Mouse (Mus musculus) forebrain, postnatal 0 days (tissue): Measurements from ENCODE around the gene Aup1. TPM values are rescaled to one million over a fixed set of nuclear protein-coding genes. Genes with fewer than 3 reads are reported as not detected.

Experiments used
- ATAC-seq: fragments of 200-750 bp; cut with Nextera tagmentation; 2 replicates; pipeline ENCODE4 v1.8.0; 2017; ENCODE audit warnings: mild to moderate bottlenecking, moderate library complexity
- DNase-seq: peaks from one replicate; pipeline ENCODE4 v3.0.0-alpha.2; 2015
- H3K27ac ChIP-seq: fragments of 300-500 bp; sonication (generic); 2 replicates; pipeline ENCODE4 v1.5.1; 2014; ENCODE audit warnings: low read depth, mild to moderate bottlenecking, antibody characterized with exemption, low read length, moderate library complexity, mixed read lengths
- H3K27me3 ChIP-seq: fragments of 300-500 bp; sonication (generic); 2 replicates; pipeline ENCODE4 v1.6.1; 2014; ENCODE audit warnings: mild to moderate bottlenecking, low read length, mixed read lengths; ENCODE audit not compliant: insufficient read depth
- H3K36me3 ChIP-seq: fragments of 300-500 bp; sonication (generic); 2 replicates; pipeline ENCODE4 v1.6.1; 2014; ENCODE audit warnings: mild to moderate bottlenecking, moderate library complexity; ENCODE audit not compliant: insufficient read depth
- H3K4me1 ChIP-seq: fragments of 300-500 bp; sonication (generic); 2 replicates; pipeline ENCODE4 v1.6.1; 2014; ENCODE audit warnings: antibody characterized with exemption; ENCODE audit not compliant: insufficient read depth
- H3K4me2 ChIP-seq: fragments of 300-500 bp; sonication (generic); 2 replicates; pipeline ENCODE4 v1.6.1; 2014; ENCODE audit warnings: low read depth, mild to moderate bottlenecking, moderate library complexity
- H3K4me3 ChIP-seq: fragments of 300-500 bp; sonication (generic); 2 replicates; pipeline ENCODE4 v1.5.1; 2014; ENCODE audit warnings: low read depth, low read length, mixed read lengths
- H3K9ac ChIP-seq: fragments of 300-500 bp; sonication (generic); 2 replicates; pipeline ENCODE4 v1.6.1; 2014; ENCODE audit warnings: mild to moderate bottlenecking
- H3K9me3 ChIP-seq: fragments of 300-500 bp; sonication (generic); 2 replicates; pipeline ENCODE4 v1.6.1; 2016; ENCODE audit warnings: low read length
- CTCF ChIP-seq: sonication (generic); IDR thresholded peaks from 2 replicates; pipeline ENCODE4 v1.5.1; 2016; ENCODE audit warnings: antibody characterized with exemption, control low read depth, low read depth
- WGBS: fragments of 180-500 bp; shearing (Covaris S2); extraction: QIAGEN DNeasy Blood & Tissue Kit; methylation state at CpG from one replicate; pipeline ENCODE4 v1.1.7; 2014; 5-methylcytosine and 5-hydroxymethylcytosine counted together
- polyA plus RNA-seq: library from polyadenylated mRNA; unstranded; fragments of >200 nt; fragmentation: Nextera tagmentation; extraction: Ambion mirVana; gene quantifications from 2 replicates; pipeline ENCODE4 v1.2.1, GENCODE M21; 2015
- total RNA-seq: library from RNA; depleted of rRNA; stranded (reverse); fragments of >200 nt; gene quantifications from 2 replicates; pipeline ENCODE4 v1.2.3, GENCODE M21; 2014

Aup1 gene
- total and polyA plus RNA-seq, 2 experiments from 2014 or later = 129 to 146 TPM

- ATAC-seq (no peak), DNase-seq (no peak)
- Histone ChIP-seq H3K4me1 (no peaks in the 10 kb centered on the region), H3K4me3 (no peak overlapping the region), H3K27ac (no peak overlapping the region), H3K4me2 (peak overlapping the region; percentile 23; the same call in 1 of the 2 replicates), H3K27me3 (peaks cover 56% of the 10 kb centered on the region), H3K36me3 (no peaks in the 10 kb centered on the region), H3K9me3 (no peaks in the 10 kb centered on the region), H3K9ac (no peak overlapping the region)
- 1% methylated on average over 47 of the region's 47 CpGs for WGBS
- no peak for TF ChIP-seq CTCF
Observed at GRCm38 (mm10) chr6:83087205-83087925, 33.0 kb downstream of the Aup1 start.

GRCm38 (mm10) chr6:83087926-83088260 lies 33.6 kb downstream of the Aup1 start:
- no peaks in the 10 kb centered on the region for H3K9me3 ChIP-seq
- peak overlapping the region; percentile 23; the same call in 1 of the 2 replicates for H3K4me2 ChIP-seq
- H3K27ac ChIP-seq = no peak overlapping the region
- H3K9ac ChIP-seq = no peak overlapping the region
- H3K27me3 ChIP-seq = peaks cover 56% of the 10 kb centered on the region
- H3K4me3 ChIP-seq = no peak overlapping the region
- no peak for TF ChIP-seq CTCF
- no peaks in the 10 kb centered on the region for H3K4me1 ChIP-seq
- ATAC-seq (no peak), DNase-seq (no peak)
- 7% methylated on average over 9 of the region's 9 CpGs for WGBS
- H3K36me3 ChIP-seq = no peaks in the 10 kb centered on the region

GRCm38 (mm10) chr6:83092416-83093127 lies 38.3 kb downstream of the Aup1 start:
- no peaks in the 10 kb centered on the region for H3K36me3 ChIP-seq
- peaks cover 26% of the 10 kb centered on the region for H3K27me3 ChIP-seq
- H3K4me3 ChIP-seq = no peak overlapping the region
- H3K9me3 ChIP-seq = no peaks in the 10 kb centered on the region
- WGBS = 48% methylated on average over 6 of the region's 6 CpGs
- H3K27ac ChIP-seq = no peak overlapping the region
- TF ChIP-seq CTCF = no peak
- H3K4me2 ChIP-seq = no peak overlapping the region
- no peaks in the 10 kb centered on the region for H3K4me1 ChIP-seq
- DNase-seq (no peak), ATAC-seq (no peak)
- no peak overlapping the region for H3K9ac ChIP-seq

GRCm38 (mm10) chr6:83095968-83096367 lies 41.6 kb downstream of the Aup1 start:
- WGBS = 37% methylated on average over 6 of the region's 6 CpGs

GRCm38 (mm10) chr6:83098411-83098810 lies 44.1 kb downstream of the Aup1 start:
- no peak for TF ChIP-seq CTCF
- Histone ChIP-seq H3K4me3 (no peak overlapping the region), H3K27ac (no peak overlapping the region), H3K4me2 (no peak overlapping the region), H3K27me3 (no peaks in the 10 kb centered on the region), H3K4me1 (peaks cover 8% of the 10 kb centered on the region; the same call in 1 of the 2 replicates), H3K9ac (no peak overlapping the region), H3K36me3 (no peaks in the 10 kb centered on the region), H3K9me3 (no peaks in the 10 kb centered on the region)
- ATAC-seq = no peak
- WGBS = 78% methylated on average over 2 of the region's 2 CpGs
- DNase-seq = no peak

More at GRCm38 (mm10) chr6:83095968-83096367, 41.6 kb downstream of the Aup1 start:
- Histone ChIP-seq H3K4me3 (no peak overlapping the region), H3K27me3 (no peaks in the 10 kb centered on the region; the same call in 1 of the 2 replicates), H3K27ac (no peak overlapping the region), H3K9me3 (no peaks in the 10 kb centered on the region), H3K36me3 (no peaks in the 10 kb centered on the region), H3K9ac (no peak overlapping the region), H3K4me1 (no peaks in the 10 kb centered on the region), H3K4me2 (no peak overlapping the region)
- no peak for ATAC-seq
- TF ChIP-seq CTCF = no peak
- DNase-seq = no peak

GRCm38 (mm10) chr6:83101316-83101687 lies 47.0 kb downstream of the Aup1 start, which contains the start of the genes Ccdc142 and Gm42688:
Ccdc142 (plus strand) TSS chr6:83101601.
Gm42688 (plus strand) TSS chr6:83101617.
- TF ChIP-seq CTCF = peak; percentile 81
- Histone ChIP-seq H3K27me3 (no peaks in the 10 kb centered on the region), H3K36me3 (no peaks in the 10 kb centered on the region; the same call in 1 of the 2 replicates), H3K27ac (peak within 1 kb of the TSS; percentile 82), H3K9ac (peak within 1 kb of the TSS; percentile 76), H3K4me3 (peak within 1 kb of the TSS; percentile 66), H3K9me3 (no peaks in the 10 kb centered on the region), H3K4me2 (peak within 1 kb of the TSS; percentile 99), H3K4me1 (peaks cover 8% of the 10 kb centered on the region; the same call in 1 of the 2 replicates)
- DNase-seq = peak; percentile 90
- peak; percentile 85 for ATAC-seq
- WGBS = under 1% methylated on average over 25 of the region's 25 CpGs
